Mouse (Mus musculus): ENCODE data around the gene Fgfr3.

The Fgfr3 gene

GRCm38 (mm10) chr5:33697534-33697933 is 23.9 kb upstream of the Fgfr3 start:
- DNase-seq (ENCODE audit: extremely low read depth, low read depth, low spot score): no peak

GRCm38 (mm10) chr5:33697947-33698512 is 23.4 kb upstream of the Fgfr3 start:
- DNase-seq (ENCODE audit: extremely low read depth, low read depth, low spot score): no peak

- DNase-seq (ENCODE audit: extremely low read depth, low read depth, low spot score): no peak
Measured at GRCm38 (mm10) chr5:33698669-33699068, 22.8 kb upstream of the Fgfr3 start.

- no peak for DNase-seq (ENCODE audit: extremely low read depth, low read depth, low spot score)
Measured at GRCm38 (mm10) chr5:33700010-33700409, 21.5 kb upstream of the Fgfr3 start.

- no peak for DNase-seq (ENCODE audit: extremely low read depth, low read depth, low spot score)
Measured at GRCm38 (mm10) chr5:33701832-33702231, 19.6 kb upstream of the Fgfr3 start.

- no peak for DNase-seq (ENCODE audit: extremely low read depth, low read depth, low spot score)
Measured at GRCm38 (mm10) chr5:33703999-33704398, 17.5 kb upstream of the Fgfr3 start.

GRCm38 (mm10) chr5:33704945-33705611 is 16.4 kb upstream of the Fgfr3 start:
- DNase-seq (ENCODE audit: extremely low read depth, low read depth, low spot score): no peak

GRCm38 (mm10) chr5:33705612-33706349 is 15.7 kb upstream of the Fgfr3 start:
- DNase-seq (ENCODE audit: extremely low read depth, low read depth, low spot score): no peak

- DNase-seq (ENCODE audit: extremely low read depth, low read depth, low spot score): no peak
Measured at GRCm38 (mm10) chr5:33706350-33706629, 15.2 kb upstream of the Fgfr3 start.

- no peak for DNase-seq (ENCODE audit: extremely low read depth, low read depth, low spot score)
Measured at GRCm38 (mm10) chr5:33707163-33707562, 14.3 kb upstream of the Fgfr3 start.

GRCm38 (mm10) chr5:33709037-33709436 is 12.4 kb upstream of the Fgfr3 start:
- no peak for DNase-seq (ENCODE audit: extremely low read depth, low read depth, low spot score)

GRCm38 (mm10) chr5:33712550-33712949 is 8.9 kb upstream of the Fgfr3 start:
- no peak for DNase-seq (ENCODE audit: extremely low read depth, low read depth, low spot score)

GRCm38 (mm10) chr5:33715182-33715581 is 6.3 kb upstream of the Fgfr3 start:
- no peak for DNase-seq (ENCODE audit: extremely low read depth, low read depth, low spot score)

GRCm38 (mm10) chr5:33716467-33716866 is 5.0 kb upstream of the Fgfr3 start:
- no peak for DNase-seq (ENCODE audit: extremely low read depth, low read depth, low spot score)

- no peak for DNase-seq (ENCODE audit: extremely low read depth, low read depth, low spot score)
Measured at GRCm38 (mm10) chr5:33718460-33718859, 3.0 kb upstream of the Fgfr3 start.

- no peak for DNase-seq (ENCODE audit: extremely low read depth, low read depth, low spot score)
Measured at GRCm38 (mm10) chr5:33720852-33721490, 503 bp upstream of the Fgfr3 start.

GRCm38 (mm10) chr5:33722266-33723018 is 968 bp downstream of the Fgfr3 start:
- no peak for DNase-seq (ENCODE audit: extremely low read depth, low read depth, low spot score)

GRCm38 (mm10) chr5:33723019-33723640 is 1.7 kb downstream of the Fgfr3 start:
- no peak for DNase-seq (ENCODE audit: extremely low read depth, low read depth, low spot score)

- DNase-seq (ENCODE audit: extremely low read depth, low read depth, low spot score): no peak
Measured at GRCm38 (mm10) chr5:33723641-33724465, 2.4 kb downstream of the Fgfr3 start.

GRCm38 (mm10) chr5:33726081-33726647 is 4.7 kb downstream of the Fgfr3 start:
- no peak for DNase-seq (ENCODE audit: extremely low read depth, low read depth, low spot score)
